Mouse (Mus musculus) CD4-positive, CD25-positive, alpha-beta regulatory T cell, adult 2 months (primary cell): Measurements from ENCODE around the gene Ankrd11.

Source experiments
- DNase-seq: peaks from one replicate; pipeline ENCODE4 v3.0.0-alpha.2; 2012; ENCODE audit warnings: low read depth, low spot score

Gene Ankrd11

DNA sequence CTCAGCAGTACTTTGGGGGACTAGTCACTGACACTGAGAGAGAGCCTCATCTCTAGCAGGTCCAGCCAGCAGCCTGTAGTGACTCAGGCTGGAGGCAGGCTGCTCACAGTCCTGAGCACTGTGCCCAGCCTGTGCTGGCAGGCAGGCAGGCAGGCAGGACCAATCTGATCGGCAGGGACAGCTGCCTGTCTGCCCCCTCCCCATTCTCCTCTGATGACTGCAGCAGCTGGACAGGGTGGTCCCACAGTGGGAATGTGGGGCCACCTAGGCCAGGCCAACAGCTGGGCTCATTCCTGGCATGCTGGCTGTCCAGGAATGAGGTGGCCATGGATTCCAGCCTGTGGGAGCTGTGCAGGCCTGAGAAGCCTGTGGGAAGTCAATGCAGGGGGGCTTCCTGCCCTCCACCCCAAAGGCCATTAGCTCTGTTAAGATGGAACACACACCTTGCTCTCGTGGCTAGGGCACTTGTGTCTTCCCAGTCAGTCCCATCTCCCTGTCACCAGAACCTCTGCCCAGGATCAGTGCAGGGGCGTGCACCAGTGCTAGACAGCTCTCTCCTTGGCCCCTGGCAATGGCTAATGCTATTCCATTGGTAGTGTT lies 191.3 kb downstream of the Ankrd11 start:
- DNase-seq = no peak

DNA sequence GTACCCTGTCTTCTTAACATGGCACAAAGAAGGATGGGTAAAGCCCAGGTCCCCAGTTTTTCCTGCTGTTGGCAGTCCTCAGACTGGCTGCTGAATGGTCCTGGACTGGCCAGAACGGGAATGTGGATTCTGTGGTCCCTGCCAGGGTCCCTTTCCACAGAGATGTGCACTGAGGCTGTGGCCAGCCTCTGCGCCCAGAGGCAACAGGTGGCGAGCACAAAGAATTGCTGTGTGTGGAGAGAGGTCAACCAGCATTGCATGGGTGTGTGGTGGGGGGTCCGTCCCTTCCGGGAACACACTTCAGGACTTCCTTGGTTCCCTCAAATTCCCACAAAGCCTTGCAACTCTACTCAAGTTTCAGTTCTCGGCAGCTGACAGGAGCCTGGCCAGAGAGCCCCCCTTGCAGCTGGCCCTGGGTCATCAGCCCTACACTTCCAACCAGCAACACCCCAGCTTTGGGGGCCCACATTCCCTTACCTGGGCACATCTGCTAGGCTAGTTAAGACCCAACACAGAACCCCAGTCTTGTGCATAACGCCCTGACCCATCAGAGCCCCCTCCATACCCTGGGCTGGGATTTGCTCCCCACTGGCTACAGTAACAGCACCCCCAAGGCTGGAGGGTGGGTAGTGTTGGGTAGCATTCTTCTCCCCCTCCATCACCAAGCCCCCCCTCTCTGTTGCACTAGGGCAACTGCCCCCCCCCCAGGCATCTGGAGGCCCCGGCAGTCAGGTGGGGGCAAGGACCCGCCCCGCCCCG lies 192.7 kb downstream of the Ankrd11 start:
- no peak for DNase-seq

DNA sequence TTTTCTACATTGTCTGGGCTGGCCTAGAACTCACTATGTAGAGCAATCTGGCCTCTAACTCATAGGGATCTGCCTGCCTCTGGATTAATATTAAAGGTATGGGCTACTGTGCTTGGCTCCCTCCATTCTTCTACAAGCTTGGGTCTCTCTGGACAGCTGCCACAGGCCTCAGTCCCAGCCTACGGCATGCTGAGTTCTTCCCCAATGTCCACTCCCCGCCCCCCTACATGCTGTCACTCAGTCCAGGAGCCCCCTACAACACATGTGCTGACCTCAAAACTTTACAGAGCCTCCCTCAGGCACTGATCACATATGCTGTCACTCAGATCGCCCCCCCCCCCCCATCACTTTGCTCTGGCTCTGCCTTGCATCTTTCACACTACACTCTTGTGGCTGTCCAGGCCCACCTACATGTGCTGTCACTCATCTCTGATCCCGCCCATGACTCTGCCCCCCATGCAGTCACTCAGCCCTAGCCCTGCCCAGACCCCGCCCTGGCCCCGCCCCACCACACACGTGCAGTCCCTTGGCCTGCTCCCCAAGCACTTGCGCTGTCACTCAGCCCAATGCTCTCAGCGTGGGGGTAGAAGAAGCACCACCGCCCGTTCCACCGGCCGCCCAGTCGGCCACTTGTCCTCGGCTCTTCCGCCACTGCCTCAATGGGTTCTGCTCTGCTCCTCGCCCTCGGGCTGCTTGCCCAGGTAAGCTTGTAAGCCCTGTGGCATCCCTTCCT lies 194.1 kb downstream of the Ankrd11 start, which contains the start of gene Cdh15:
Cdh15 (plus strand) TSS at position 138 of the 733 bp plus-strand sequence.
- DNase-seq = peak; percentile 32

DNA sequence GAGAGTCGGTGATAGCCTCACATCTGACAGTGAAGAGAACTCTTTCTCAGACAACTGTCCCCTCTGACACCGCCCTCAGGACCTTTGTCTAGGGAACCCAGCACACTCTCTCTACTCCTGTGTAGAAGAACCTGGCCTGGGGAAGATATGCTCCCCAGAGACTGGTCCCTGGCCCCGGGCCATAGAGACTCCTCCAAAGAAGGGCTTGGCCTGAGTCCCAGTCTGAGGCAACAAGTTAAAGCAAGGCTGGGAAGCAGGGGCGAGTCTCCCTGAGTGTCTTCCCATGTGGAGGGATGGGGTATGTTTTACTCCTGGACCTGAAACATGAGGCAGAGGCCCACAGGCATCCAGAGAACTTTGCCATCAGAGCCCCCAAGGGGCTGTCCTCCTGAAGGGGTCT lies 196.4 kb downstream of the Ankrd11 start:
- DNase-seq = no peak

DNA sequence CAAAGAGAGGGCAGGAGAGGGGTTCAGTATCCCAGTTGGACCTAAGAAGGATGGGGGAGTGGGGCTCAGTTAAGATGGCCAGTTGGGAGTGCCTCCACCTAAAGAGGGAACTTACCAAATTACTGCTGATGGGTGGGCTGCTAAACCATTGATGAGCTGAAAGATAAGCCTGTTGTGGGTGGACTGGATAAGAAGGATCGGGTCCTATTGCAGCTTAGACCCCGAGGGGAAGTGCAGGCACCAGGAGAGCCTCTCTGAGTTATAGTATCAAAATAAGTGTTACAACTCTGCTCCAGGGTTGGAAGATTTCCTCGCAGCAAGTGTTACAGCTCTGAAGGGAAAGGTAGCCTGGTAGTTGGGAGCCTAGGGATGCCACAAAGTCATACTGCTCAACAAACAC lies 197.9 kb downstream of the Ankrd11 start:
- no peak for DNase-seq

DNA sequence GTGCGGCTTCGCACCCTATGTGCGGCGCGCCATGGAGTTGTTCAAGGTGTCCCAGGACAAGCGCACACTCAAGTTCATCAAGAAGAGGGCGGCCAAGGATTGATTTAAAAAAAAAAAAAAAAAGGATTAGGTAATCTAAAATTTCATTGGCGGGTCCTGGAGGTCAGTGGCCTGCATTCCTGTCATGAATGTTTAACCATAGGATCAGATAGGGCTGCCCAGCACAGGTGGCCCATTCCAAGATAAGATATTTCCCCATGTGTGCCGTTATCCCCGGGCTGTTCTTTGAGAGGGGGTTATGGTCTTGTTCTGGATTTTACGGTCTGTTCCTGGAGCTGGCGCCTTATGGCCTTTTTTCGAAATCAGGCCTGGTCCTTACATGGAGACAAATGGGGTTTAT lies 205.4 kb downstream of the Ankrd11 start:
- no peak for DNase-seq

DNA sequence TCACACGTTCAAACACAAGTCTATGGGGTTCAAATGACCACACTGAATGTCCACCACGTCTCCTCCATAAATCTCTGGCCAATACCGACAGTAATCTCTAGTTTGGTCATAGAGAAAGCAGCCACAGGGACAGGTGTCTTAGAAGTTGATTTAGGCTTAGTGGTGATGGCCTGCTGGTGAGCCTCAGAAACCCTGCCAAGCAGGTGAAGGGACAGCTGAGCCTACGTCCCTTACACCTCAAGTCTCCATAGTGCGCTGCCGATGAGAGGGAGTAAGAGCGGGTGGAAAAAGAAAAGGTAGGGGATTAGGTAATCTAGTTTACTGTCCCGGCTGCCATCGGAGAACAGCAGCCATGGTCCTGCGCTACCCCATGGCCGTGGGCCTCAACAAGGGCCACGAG lies 205.9 kb downstream of the Ankrd11 start:
- no peak for DNase-seq

DNA sequence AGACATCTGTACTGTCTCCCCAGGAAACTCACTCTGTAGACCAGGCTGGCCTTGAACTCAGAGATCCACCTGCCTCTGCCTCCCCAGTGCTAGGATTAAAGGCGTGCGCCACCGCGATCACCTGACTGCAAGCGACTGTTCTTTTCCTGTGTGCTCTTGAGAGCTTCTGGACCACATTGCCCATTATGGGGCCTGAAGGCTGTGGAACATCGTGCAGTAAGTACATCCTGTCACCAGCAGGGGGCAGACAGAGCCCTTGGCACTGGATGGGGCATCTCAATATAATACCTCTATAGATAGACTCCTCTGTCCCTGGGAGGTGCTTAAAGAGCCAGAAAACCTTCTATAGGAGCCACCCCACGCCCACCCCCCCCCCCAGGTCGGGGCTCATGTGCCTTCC lies 207.1 kb downstream of the Ankrd11 start:
- peak; percentile 87 for DNase-seq

DNA sequence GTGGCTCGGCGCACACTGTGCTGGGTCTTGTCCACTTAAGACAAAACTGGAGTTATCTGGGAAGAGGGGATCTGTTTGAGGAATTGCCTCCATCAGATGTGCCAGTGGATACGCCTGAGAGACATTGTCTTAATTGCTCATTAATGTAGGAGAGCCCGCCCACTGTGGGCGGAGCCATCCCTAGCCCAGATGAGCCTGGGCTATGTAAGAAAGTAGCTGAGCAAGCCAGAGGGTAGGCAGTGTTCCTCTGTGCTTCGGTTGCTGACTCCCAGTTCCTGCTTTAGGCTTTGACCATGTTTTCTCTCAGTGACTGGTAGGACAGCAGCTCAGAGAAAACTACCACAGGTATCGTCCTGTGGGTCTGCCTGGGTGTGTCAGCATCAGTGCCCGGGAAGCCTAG lies 207.7 kb downstream of the Ankrd11 start:
- peak; percentile 9 for DNase-seq
